Mouse (Mus musculus): ENCODE measurements around the gene Trim25. TPM values are rescaled to one million over a fixed set of nuclear protein-coding genes. Genes with fewer than 3 reads are reported as not detected.

Trim25 gene
- total and polyA plus RNA-seq, 3 experiments = 6.1 to 41.2 (median 19.5) TPM

- dilution Hi-C loops (cut with MboI; ENCODE audit: extremely low pct_ligation_motif_present, extremely low pct_unique_long_range_greater_than_20kb, low sequenced_read_pairs) (no loop called here), in situ Hi-C loops (cut with MboI; ENCODE audit: low pct_ligation_motif_present, low pct_unique_long_range_greater_than_20kb, low sequenced_read_pairs) (no loop called here)
- H3K27ac ChIP-seq (ENCODE audit: insufficient read depth, low read depth) = no peak overlapping the region
- H3K9me3 ChIP-seq (replicated peaks; ENCODE audit: low read length) = peaks cover 3% of the 10 kb centered on the region
- TF ChIP-seq ZC3H11A (IDR thresholded peaks at IDR 0.05; ENCODE audit: low read depth, low read length) = no peak
- TF ChIP-seq MAX (IDR thresholded peaks at IDR 0.05; ENCODE audit: low read length) = no peak
- TF ChIP-seq GABPA (IDR thresholded peaks at IDR 0.05; ENCODE audit: insufficient replicate concordance, low read depth, low read length) = no peak
- TF ChIP-seq ETS1 (conservative IDR thresholded peaks at IDR 0.05; ENCODE audit: low read depth, low read length) = no peak
- TF ChIP-seq JUND (conservative IDR thresholded peaks at IDR 0.05; ENCODE audit: low read depth, low read length) = no peak
- TF ChIP-seq POLR2AphosphoS2 (IDR thresholded peaks at IDR 0.05; ENCODE audit: low read depth, low read length) = no peak
- no peak for TF ChIP-seq MYC (IDR thresholded peaks at IDR 0.05; ENCODE audit: low read depth, low read length)
- no peak for TF ChIP-seq USF2 (conservative IDR thresholded peaks at IDR 0.05; ENCODE audit: low read depth, low read length)
- no peak for TF ChIP-seq NRF1 (IDR thresholded peaks at IDR 0.05; ENCODE audit: low read depth, low read length)
- TF ChIP-seq EP300 (IDR thresholded peaks at IDR 0.05; ENCODE audit: low read length) = no peak
- no peak for TF ChIP-seq ZNF384 (IDR thresholded peaks at IDR 0.05; ENCODE audit: low read depth, low read length)
- TF ChIP-seq TCF12 (IDR thresholded peaks at IDR 0.05; ENCODE audit: low read depth, low read length) = no peak
- TF ChIP-seq SIN3A (IDR thresholded peaks at IDR 0.05; ENCODE audit: low read length) = no peak
- no peak for TF ChIP-seq CTCF (conservative IDR thresholded peaks at IDR 0.05 in 1 of 2, IDR thresholded peaks at IDR 0.05 in 1 of 2; ENCODE audit: low read depth in 2 of 2, low read length in 2 of 2)
- DNase-seq (ENCODE audit: extremely low read depth) = no peak
- no peak overlapping the region for H3K4me3 ChIP-seq (replicated peaks in 1 of 3; ENCODE audit: low read depth in 2 of 3, low read length in 2 of 3, poor library complexity in 1 of 3)
- no peak overlapping the region for H3K9ac ChIP-seq (ENCODE audit: insufficient read depth, low read depth)
- no peaks in the 10 kb centered on the region for H3K27me3 ChIP-seq (replicated peaks)
- peaks cover 0 to 35% of the 10 kb centered on the region in 2 experiments; a peak in 2 of 4 replicates for H3K4me1 ChIP-seq (ENCODE audit: control insufficient read depth in 1 of 2, insufficient read depth in 2 of 2)
- no peaks in the 10 kb centered on the region for H3K79me2 ChIP-seq (replicated peaks; ENCODE audit: control insufficient read depth, extremely low read depth, insufficient read depth, poor library complexity, severe bottlenecking)
- no peaks in the 10 kb centered on the region for H3K36me3 ChIP-seq (replicated peaks in 1 of 2; ENCODE audit: control insufficient read depth in 1 of 2, insufficient read depth in 1 of 2, low read length in 1 of 2)
- no peak overlapping the region for H3K4me2 ChIP-seq (ENCODE audit: insufficient read depth, low read depth, poor library complexity, severe bottlenecking)
These were observed 68.8 kb downstream of the Trim25 start for GRCm38 (mm10) chr11:89067871-89068490.

GRCm38 (mm10) chr11:89068649-89069048 lies 69.5 kb downstream of the Trim25 start:
- no peak for DNase-seq (ENCODE audit: extremely low read depth)
- Histone ChIP-seq H3K9me3 (replicated peaks; ENCODE audit: low read length) (peaks cover 3% of the 10 kb centered on the region), H3K79me2 (replicated peaks; ENCODE audit: control insufficient read depth, extremely low read depth, insufficient read depth, poor library complexity, severe bottlenecking) (no peaks in the 10 kb centered on the region), H3K9ac (ENCODE audit: insufficient read depth, low read depth) (no peak overlapping the region), H3K27ac (ENCODE audit: insufficient read depth, low read depth) (no peak overlapping the region), H3K4me1 (ENCODE audit: control insufficient read depth in 1 of 2, insufficient read depth in 2 of 2) (peaks cover 0 to 35% of the 10 kb centered on the region in 2 experiments; a peak in 2 of 4 replicates), H3K27me3 (replicated peaks) (no peaks in the 10 kb centered on the region), H3K36me3 (replicated peaks in 1 of 2; ENCODE audit: control insufficient read depth in 1 of 2, insufficient read depth in 1 of 2, low read length in 1 of 2) (no peaks in the 10 kb centered on the region), H3K4me2 (ENCODE audit: insufficient read depth, low read depth, poor library complexity, severe bottlenecking) (no peak overlapping the region), H3K4me3 (replicated peaks in 1 of 3; ENCODE audit: low read depth in 2 of 3, low read length in 2 of 3, poor library complexity in 1 of 3) (no peak overlapping the region)
- TF ChIP-seq RCOR1 (conservative IDR thresholded peaks at IDR 0.05; ENCODE audit: low read depth, low read length) (no peak), UBTF (IDR thresholded peaks at IDR 0.05; ENCODE audit: low read depth, low read length) (no peak), SMC3 (IDR thresholded peaks at IDR 0.05; ENCODE audit: low read depth, low read length) (no peak), ZMIZ1 (IDR thresholded peaks at IDR 0.05; ENCODE audit: low read depth, low read length) (no peak), SIN3A (IDR thresholded peaks at IDR 0.05; ENCODE audit: low read length) (no peak), MAFK (IDR thresholded peaks at IDR 0.05; ENCODE audit: insufficient replicate concordance, low read length) (no peak), JUN (IDR thresholded peaks at IDR 0.05; ENCODE audit: insufficient read depth, low read depth, low read length) (no peak), USF1 (IDR thresholded peaks at IDR 0.05; ENCODE audit: low read depth, low read length) (no peak), MAZ (IDR thresholded peaks at IDR 0.05; ENCODE audit: low read depth, low read length) (no peak), POLR2AphosphoS2 (IDR thresholded peaks at IDR 0.05; ENCODE audit: low read depth, low read length) (no peak), MYC (IDR thresholded peaks at IDR 0.05; ENCODE audit: low read depth, low read length) (no peak), USF2 (conservative IDR thresholded peaks at IDR 0.05; ENCODE audit: low read depth, low read length) (no peak), ELF1 (IDR thresholded peaks at IDR 0.05; ENCODE audit: low read depth, low read length) (no peak), TBP (conservative IDR thresholded peaks at IDR 0.05; ENCODE audit: low read depth, low read length) (no peak), ZNF384 (IDR thresholded peaks at IDR 0.05; ENCODE audit: low read depth, low read length) (no peak), E2F4 (IDR thresholded peaks at IDR 0.05; ENCODE audit: insufficient replicate concordance, low read depth, low read length) (no peak), GABPA (IDR thresholded peaks at IDR 0.05; ENCODE audit: insufficient replicate concordance, low read depth, low read length) (no peak), MAX (IDR thresholded peaks at IDR 0.05; ENCODE audit: low read length) (no peak), CHD1 (IDR thresholded peaks at IDR 0.05; ENCODE audit: low read depth, low read length) (no peak)
- in situ Hi-C loops (cut with MboI; ENCODE audit: low pct_ligation_motif_present, low pct_unique_long_range_greater_than_20kb, low sequenced_read_pairs) = no loop called here
- dilution Hi-C loops (cut with MboI; ENCODE audit: extremely low pct_ligation_motif_present, extremely low pct_unique_long_range_greater_than_20kb, low sequenced_read_pairs) = no loop called here
